8 mouse cellular contexts compared by ENCODE assay signal in the genomic region with DNA sequence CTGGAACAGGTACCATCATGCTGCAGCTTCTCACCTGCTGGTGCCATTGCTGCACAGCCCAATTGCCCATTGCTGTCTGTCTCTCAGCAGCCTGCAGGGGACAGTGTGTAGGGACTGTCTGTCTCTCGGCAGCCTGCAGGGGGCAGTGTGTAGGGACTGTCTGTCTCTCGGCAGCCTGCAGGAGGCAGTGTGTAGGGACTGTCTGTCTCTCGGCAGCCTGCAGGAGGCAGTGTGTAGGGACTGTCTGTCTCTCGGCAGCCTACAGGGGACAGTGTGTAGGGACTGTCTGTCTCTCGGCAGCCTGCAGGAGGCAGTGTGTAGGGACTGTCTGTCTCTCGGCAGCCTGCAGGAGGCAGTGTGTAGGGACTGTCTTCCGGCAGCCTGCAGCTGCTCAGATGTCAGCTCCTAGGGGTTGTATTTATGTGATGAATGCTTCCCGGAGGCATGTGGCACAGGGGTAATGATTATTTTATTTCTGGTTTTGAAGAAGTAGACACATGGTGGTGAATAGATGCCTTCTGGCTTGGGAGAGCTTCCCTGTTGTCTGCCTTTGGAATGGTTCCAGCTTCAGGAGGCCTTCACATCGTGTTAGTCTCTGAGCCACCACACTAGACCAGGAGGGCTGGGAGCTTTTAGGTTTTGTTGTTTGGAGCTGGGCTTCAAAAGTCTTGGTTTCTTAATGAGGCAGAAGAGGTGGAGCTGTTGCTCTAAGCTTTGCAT.
DNase-seq lines count a peak whose midpoint lies in the region; ATAC-seq and TF ChIP-seq lines count a peak whose summit lies in the region.

No protein-coding gene starts in this region.

- intact Hi-C loops in heart, postnatal 36 days (cut with DNase I), result no loop called here

- no peaks in the 10 kb centered on the region for H3K9me3 ChIP-seq in heart, postnatal 0 days (replicated peaks; ENCODE audit: control insufficient read depth, low read length)

- no peak overlapping the region for H3K4me2 ChIP-seq in heart, postnatal 0 days (ENCODE audit: low read depth, low read length)

- no peak for TF ChIP-seq POLR2A in spleen, adult 2 months (IDR thresholded peaks at IDR 0.05; ENCODE audit: low read depth, low read length)

- H3K36me3 ChIP-seq in heart, postnatal 0 days (replicated peaks; ENCODE audit: control insufficient read depth, insufficient read depth, low read length), result no peaks in the 10 kb centered on the region
- H3K36me3 ChIP-seq in spleen, adult 2 months (ENCODE audit: control insufficient read depth, insufficient read depth, low read length), result no peaks in the 10 kb centered on the region
- H3K36me3 ChIP-seq in splenic B cell, adult 2 months (ENCODE audit: control insufficient read depth, insufficient read depth, low read length, poor library complexity, severe bottlenecking), result no peaks in the 10 kb centered on the region; the same call in 1 of the 2 replicates

- peak overlapping the region; percentile 44 for H3K27ac ChIP-seq in heart, postnatal 0 days (ENCODE audit: low read depth)
- H3K27ac ChIP-seq in spleen, adult 2 months (ENCODE audit: insufficient read depth, low read length), result no peak overlapping the region

- no peak for DNase-seq in heart, postnatal 0 days (ENCODE audit: low spot score)
- DNase-seq in heart, postnatal 36 days, result no peak
- DNase-seq in spleen, adult 2 months (ENCODE audit: low read depth in 1 of 2, low spot score in 2 of 2), result no peak
- DNase-seq in spleen, postnatal 36 days (ENCODE audit: low spot score in 2 of 2), result no peak
- DNase-seq in cerebellum, adult 9-11 months, result peak; percentile 83
- peak; percentile 65 for DNase-seq in splenic B cell, adult 2 months (ENCODE audit: low read depth, low spot score)
- no peak for DNase-seq in urinary bladder, postnatal 10 days (ENCODE audit: low spot score)
- DNase-seq in frontal cortex, postnatal 10 days (ENCODE audit: low spot score in 2 of 2), result no peak

- WGBS in heart, postnatal 0 days, result 75% methylated on average over 9 of the region's 9 CpGs
- WGBS in spleen, adult 2 months, result 89% methylated on average over 9 of the region's 9 CpGs

- H3K9ac ChIP-seq in heart, postnatal 0 days (replicated peaks; ENCODE audit: low read depth, low read length), result no peak overlapping the region

- TF ChIP-seq EP300 in heart, postnatal 0 days (IDR thresholded peaks at IDR 0.05; ENCODE audit: low read depth), result no peak

- TF ChIP-seq CTCF in heart, postnatal 0 days (IDR thresholded peaks at IDR 0.05; ENCODE audit: low read depth), result peak; percentile 55
- TF ChIP-seq CTCF in spleen, adult 2 months (IDR thresholded peaks at IDR 0.05; ENCODE audit: extremely low read depth, insufficient read depth, insufficient read length, insufficient replicate concordance), result peak; percentile 29; the same call in 1 of the 2 replicates

- H3K4me1 ChIP-seq in heart, postnatal 0 days (ENCODE audit: control insufficient read depth, insufficient read depth), result no peaks in the 10 kb centered on the region
- no peaks in the 10 kb centered on the region; the same call in 1 of the 2 replicates for H3K4me1 ChIP-seq in spleen, adult 2 months (ENCODE audit: control insufficient read depth, insufficient read depth, insufficient read length)

- no peaks in the 10 kb centered on the region for H3K27me3 ChIP-seq in heart, postnatal 0 days (ENCODE audit: control insufficient read depth, insufficient read depth, low read length)
- H3K27me3 ChIP-seq in spleen, adult 2 months (ENCODE audit: control insufficient read depth, insufficient read depth, low read length), result no peaks in the 10 kb centered on the region
- no peaks in the 10 kb centered on the region for H3K27me3 ChIP-seq in splenic B cell, adult 2 months (ENCODE audit: control insufficient read depth, insufficient read depth, low read length, poor library complexity, severe bottlenecking)

- ATAC-seq in heart, postnatal 0 days (ENCODE audit: insufficient read depth, low read depth), result no peak; the same call in 1 of the 2 replicates

- H3K4me3 ChIP-seq in heart, postnatal 0 days (ENCODE audit: low read depth, low read length), result no peak overlapping the region
- H3K4me3 ChIP-seq in spleen, adult 2 months (ENCODE audit: extremely low read depth, insufficient read depth, insufficient read length), result no peak overlapping the region

Comparison
In these comparisons a context has a peak if more than half of its experiments do, and no peak if none do; other contexts are left out.
1. DNase-seq: peak in cerebellum, adult 9-11 months (single experiment) and splenic B cell, adult 2 months (single experiment); none in heart, postnatal 0 days (single experiment), heart, postnatal 36 days (0 of 2), spleen, adult 2 months (0 of 2), spleen, postnatal 36 days (0 of 2), urinary bladder, postnatal 10 days (single experiment) and frontal cortex, postnatal 10 days (0 of 2).